In the genomic region with DNA sequence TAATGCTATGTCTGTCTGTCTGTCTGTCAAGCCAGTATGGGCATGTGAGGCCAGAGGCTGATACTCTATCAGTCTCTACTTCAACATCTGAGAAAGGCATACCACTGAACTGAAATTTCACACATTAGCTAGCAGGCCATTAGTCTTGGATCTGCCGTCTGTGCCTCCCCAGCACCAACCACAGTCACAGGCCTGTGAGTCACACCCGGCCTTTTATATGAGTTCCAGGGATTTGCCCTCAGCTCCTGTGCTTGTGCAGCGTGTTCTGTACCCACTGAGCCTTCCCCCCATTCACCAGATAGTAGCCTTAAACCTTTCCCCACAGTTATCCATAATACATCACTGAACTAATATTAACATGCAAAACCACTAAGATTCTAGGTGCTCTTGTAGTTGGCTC, we compare ENCODE assay signal across 19 mouse cellular contexts. TPM values are rescaled to one million over a fixed set of nuclear protein-coding genes. Genes with fewer than 3 reads are reported as not detected.
DNase-seq lines count a peak whose midpoint lies in the region; ATAC-seq lines count a peak whose summit lies in the region.
"Had no signal": no experiment of that assay in that cellular context is flagged by ENCODE, and none has a peak within 500 bp of the region (broad histone marks: within the 10 kb centered on the region; RNA-seq: fewer than 3 reads in every experiment).

No protein-coding gene starts in this region.

- no peak for DNase-seq in frontal cortex, postnatal 36 days (ENCODE audit: low spot score in 2 of 2)
- peak; percentile 33 for DNase-seq in 416B (ENCODE audit: low read depth)
- DNase-seq in adrenal gland, adult 8-10 months = peak; percentile 16
- peak; percentile 52 for DNase-seq in fibroblast of lung, adult 2 months (ENCODE audit: low read depth)
- DNase-seq in thymus, postnatal 0 days (ENCODE audit: low spot score) = no peak
- no peak for DNase-seq in left cerebral cortex, postnatal 36 days (ENCODE audit: low spot score in 2 of 2)
- DNase-seq: cerebellum, adult 11-12 months; cerebellum, postnatal 10 days; kidney, adult 2 months; kidney, postnatal 36 days; left cerebral cortex, postnatal 4 days; liver, postnatal 0 days; lung, postnatal 36 days; thymus, postnatal 25 days had no signal

- intact Hi-C loops in left cerebral cortex, postnatal 36 days (cut with DNase I) = no loop called here

- ATAC-seq in frontal cortex, adult (ENCODE audit: low TSS enrichment) = peak; percentile 62
- ATAC-seq: hindbrain, postnatal 0 days; intestine, embryonic 15.5 days; liver, embryonic 12.5 days; liver, postnatal 0 days; midbrain, embryonic 13.5 days had no signal

RNA-seq across cellular contexts. Expression of a gene that starts 26.0 kb away (rescaled TPM):
- 100 to 1,000 TPM; 142 to 204 (median 165) TPM for total RNA-seq in adrenal gland, adult 8-10 months (2022)
- polyA plus RNA-seq in thymus, postnatal 0 days (2015; fragmentation: Nextera tagmentation; extraction: Ambion mirVana) = 466 and 520 TPM in 2 replicates
- total RNA-seq in left cerebral cortex, postnatal 36 days (2021) = 100 to 1,000 TPM; 143 to 160 TPM

Comparison
In these comparisons a context has a peak if more than half of its experiments do, and no peak if none do; other contexts are left out.
1. DNase-seq: peak in 416B (single experiment), adrenal gland, adult 8-10 months (single experiment) and fibroblast of lung, adult 2 months (single experiment); none in frontal cortex, postnatal 36 days (0 of 2), thymus, postnatal 0 days (single experiment) and left cerebral cortex, postnatal 36 days (0 of 2).